Mouse (Mus musculus) stomach, embryonic 14.5 days (tissue): ENCODE measurements around the gene Ptprh. TPM values are rescaled to one million over a fixed set of nuclear protein-coding genes. Genes with fewer than 3 reads are reported as not detected.

Experiments used
- ATAC-seq: fragments of 200-750 bp; cut with Nextera tagmentation; 2 replicates; pipeline ENCODE4 v1.8.0; 2017; ENCODE audit warnings: low read depth, moderate TSS enrichment; ENCODE audit not compliant: insufficient number of reproducible peaks, insufficient read depth, low FRiP score
- H3K27ac ChIP-seq: fragments of 300-500 bp; sonication (generic); 2 replicates; pipeline ENCODE4 v1.5.1; 2014; ENCODE audit warnings: mild to moderate bottlenecking, low read length, moderate library complexity, mixed read lengths
- H3K27me3 ChIP-seq: fragments of 300-500 bp; sonication (generic); 2 replicates; pipeline ENCODE4 v1.6.1; 2014; ENCODE audit warnings: low read length, control low read depth, mixed read lengths; ENCODE audit not compliant: control insufficient read depth, insufficient read depth
- H3K36me3 ChIP-seq: fragments of 300-500 bp; sonication (generic); 2 replicates; pipeline ENCODE4 v1.6.1; 2014; ENCODE audit warnings: mild to moderate bottlenecking, control low read depth, low read length, moderate library complexity, mixed read lengths; ENCODE audit not compliant: control insufficient read depth, insufficient read depth
- H3K4me1 ChIP-seq: fragments of 300-500 bp; sonication (generic); 2 replicates; pipeline ENCODE4 v1.6.1; 2014; ENCODE audit warnings: low read length, control low read depth, mixed read lengths; ENCODE audit not compliant: control insufficient read depth, insufficient read depth
- H3K4me2 ChIP-seq: fragments of 300-500 bp; sonication (generic); replicated peaks from 2 replicates; pipeline ENCODE4 v1.6.1; 2014; ENCODE audit warnings: low read depth, low read length, control low read depth
- H3K4me3 ChIP-seq: fragments of 300-500 bp; sonication (generic); 2 replicates; pipeline ENCODE4 v1.5.1; 2014; ENCODE audit warnings: low read depth, low read length, control low read depth
- H3K9ac ChIP-seq: fragments of 300-500 bp; sonication (generic); replicated peaks from 2 replicates; pipeline ENCODE4 v1.6.1; 2014; ENCODE audit warnings: low read depth, mild to moderate bottlenecking, control low read depth, low read length, moderate library complexity, mixed read lengths
- H3K9me3 ChIP-seq: fragments of 300-500 bp; sonication (generic); 2 replicates; pipeline ENCODE4 v1.6.1; 2016; ENCODE audit warnings: low read depth, low read length, control low read depth; ENCODE audit not compliant: control insufficient read depth
- WGBS: fragments of 180-500 bp; shearing (Covaris S2); extraction: QIAGEN DNeasy Blood & Tissue Kit; methylation state at CpG from one replicate; pipeline ENCODE4 v1.1.7; 2014; 5-methylcytosine and 5-hydroxymethylcytosine counted together
- polyA plus RNA-seq: library from polyadenylated mRNA; unstranded; fragments of >200 nt; fragmentation: Nextera tagmentation; extraction: Ambion mirVana; gene quantifications from 2 replicates; pipeline ENCODE4 v1.2.1, GENCODE M21; 2014

Ptprh gene
- polyA plus RNA-seq: not detected in 2 replicates

GRCm38 (mm10) chr7:4603873-4604272 is at the start of gene Ptprh:
Ptprh (minus strand) TSS chr7:4604041.
- no peaks in the 10 kb centered on the region for H3K36me3 ChIP-seq
- no peaks in the 10 kb centered on the region for H3K9me3 ChIP-seq
- H3K4me2 ChIP-seq: no peak within 1 kb of the TSS
- no peaks in the 10 kb centered on the region for H3K4me1 ChIP-seq
- no peak within 1 kb of the TSS for H3K27ac ChIP-seq
- ATAC-seq: no peak
- 62% methylated on average over 6 of the region's 6 CpGs for WGBS
- no peak within 1 kb of the TSS for H3K9ac ChIP-seq
- no peaks in the 10 kb centered on the region for H3K27me3 ChIP-seq
- no peak within 1 kb of the TSS for H3K4me3 ChIP-seq

GRCm38 (mm10) chr7:4653351-4653750 is 49.5 kb upstream of the Ptprh start:
- Histone ChIP-seq H3K36me3 (peaks cover 4% of the 10 kb centered on the region; the same call in 1 of the 2 replicates), H3K4me2 (no peak overlapping the region), H3K9ac (no peak overlapping the region), H3K27ac (no peak overlapping the region), H3K4me1 (peaks cover 22% of the 10 kb centered on the region), H3K27me3 (no peaks in the 10 kb centered on the region), H3K9me3 (no peaks in the 10 kb centered on the region), H3K4me3 (no peak overlapping the region)
- ATAC-seq: no peak
- 88% methylated on average over 5 of the region's 5 CpGs for WGBS

- Histone ChIP-seq H3K27ac (no peak overlapping the region), H3K27me3 (no peaks in the 10 kb centered on the region), H3K4me1 (peaks cover 22% of the 10 kb centered on the region), H3K4me3 (no peak overlapping the region), H3K4me2 (no peak overlapping the region), H3K9ac (no peak overlapping the region), H3K9me3 (no peaks in the 10 kb centered on the region), H3K36me3 (peaks cover 4% of the 10 kb centered on the region; the same call in 1 of the 2 replicates)
- WGBS: 86% methylated on average over 5 of the region's 5 CpGs
- ATAC-seq: no peak
These were observed 48.9 kb upstream of the Ptprh start for GRCm38 (mm10) chr7:4652726-4653125.

GRCm38 (mm10) chr7:4651581-4651980 is 47.7 kb upstream of the Ptprh start:
- 70% methylated on average over 8 of the region's 8 CpGs for WGBS
- H3K4me2 ChIP-seq: no peak overlapping the region
- H3K9ac ChIP-seq: no peak overlapping the region
- no peak for ATAC-seq
- no peaks in the 10 kb centered on the region for H3K27me3 ChIP-seq
- H3K27ac ChIP-seq: no peak overlapping the region
- no peaks in the 10 kb centered on the region for H3K9me3 ChIP-seq
- H3K4me3 ChIP-seq: no peak overlapping the region
- peaks cover 12% of the 10 kb centered on the region for H3K4me1 ChIP-seq
- H3K36me3 ChIP-seq: peaks cover 8% of the 10 kb centered on the region; the same call in 1 of the 2 replicates

- no peaks in the 10 kb centered on the region for H3K9me3 ChIP-seq
- H3K4me1 ChIP-seq: no peaks in the 10 kb centered on the region
- H3K36me3 ChIP-seq: peaks cover 23% of the 10 kb centered on the region; the same call in 1 of the 2 replicates
- H3K27me3 ChIP-seq: no peaks in the 10 kb centered on the region
- H3K4me3 ChIP-seq: no peak overlapping the region
- no peak overlapping the region for H3K9ac ChIP-seq
- 88% methylated on average over 2 of the region's 2 CpGs for WGBS
- no peak overlapping the region for H3K4me2 ChIP-seq
- ATAC-seq: no peak
- H3K27ac ChIP-seq: no peak overlapping the region
These were observed 44.2 kb upstream of the Ptprh start for GRCm38 (mm10) chr7:4647992-4648391.

GRCm38 (mm10) chr7:4647291-4647690 is 43.5 kb upstream of the Ptprh start:
- Histone ChIP-seq H3K4me2 (no peak overlapping the region), H3K36me3 (peaks cover 30% of the 10 kb centered on the region), H3K4me1 (no peaks in the 10 kb centered on the region), H3K9me3 (no peaks in the 10 kb centered on the region), H3K9ac (no peak overlapping the region), H3K4me3 (no peak overlapping the region), H3K27ac (no peak overlapping the region), H3K27me3 (no peaks in the 10 kb centered on the region)
- no peak; the same call in 1 of the 2 replicates for ATAC-seq
- WGBS: 53% methylated on average over 6 of the region's 6 CpGs

GRCm38 (mm10) chr7:4646806-4647205 is 43.0 kb upstream of the Ptprh start:
- 86% methylated on average over 3 of the region's 3 CpGs for WGBS
- Histone ChIP-seq H3K36me3 (peaks cover 35% of the 10 kb centered on the region), H3K9me3 (no peaks in the 10 kb centered on the region), H3K9ac (no peak overlapping the region), H3K4me1 (no peaks in the 10 kb centered on the region), H3K27ac (no peak overlapping the region), H3K4me3 (no peak overlapping the region), H3K4me2 (no peak overlapping the region), H3K27me3 (no peaks in the 10 kb centered on the region)
- ATAC-seq: 0 out of 2 replicates have a peak, but pooled peaks have one; percentile 28

GRCm38 (mm10) chr7:4643225-4643624 is 39.4 kb upstream of the Ptprh start:
- no peaks in the 10 kb centered on the region for H3K4me1 ChIP-seq
- H3K4me3 ChIP-seq: no peak overlapping the region
- H3K36me3 ChIP-seq: peaks cover 57% of the 10 kb centered on the region
- no peaks in the 10 kb centered on the region for H3K27me3 ChIP-seq
- H3K9me3 ChIP-seq: no peaks in the 10 kb centered on the region
- no peak for ATAC-seq
- H3K4me2 ChIP-seq: no peak overlapping the region
- H3K9ac ChIP-seq: no peak overlapping the region
- no peak overlapping the region for H3K27ac ChIP-seq
- 91% methylated on average over 6 of the region's 6 CpGs for WGBS

GRCm38 (mm10) chr7:4641956-4642355 is 38.1 kb upstream of the Ptprh start:
- no peaks in the 10 kb centered on the region for H3K27me3 ChIP-seq
- peaks cover 65% of the 10 kb centered on the region for H3K36me3 ChIP-seq
- 74% methylated on average over 7 of the region's 7 CpGs for WGBS
- no peak overlapping the region for H3K27ac ChIP-seq
- no peak overlapping the region for H3K4me3 ChIP-seq
- no peak overlapping the region for H3K9ac ChIP-seq
- H3K4me2 ChIP-seq: no peak overlapping the region
- ATAC-seq: no peak
- no peaks in the 10 kb centered on the region for H3K4me1 ChIP-seq
- no peaks in the 10 kb centered on the region for H3K9me3 ChIP-seq
